In genomic region chr15:6056887-6057626, GRCm38 (mm10) we compare ENCODE assay signal across 10 mouse cellular contexts.
DNase-seq lines count a peak whose midpoint lies in the region; ATAC-seq lines count a peak whose summit lies in the region.
"Had no signal": no experiment of that assay in that cellular context is flagged by ENCODE, and none has a peak within 500 bp of the region (broad histone marks: within the 10 kb centered on the region; RNA-seq: fewer than 3 reads in every experiment).

No protein-coding gene starts in this region.

- intact Hi-C loops in heart, postnatal 36 days (cut with DNase I): no loop called here

- H3K9me3 ChIP-seq in hindbrain, embryonic 16.5 days (ENCODE audit: control insufficient read depth, low read length): no peaks in the 10 kb centered on the region
- no peaks in the 10 kb centered on the region for H3K9me3 ChIP-seq in hindbrain, embryonic 12.5 days (replicated peaks)
- H3K9me3 ChIP-seq: liver, embryonic 13.5 days; stomach, embryonic 15.5 days had no signal

- H3K4me1 ChIP-seq in hindbrain, embryonic 16.5 days (ENCODE audit: control insufficient read depth, insufficient read depth, low read depth, low read length): no peaks in the 10 kb centered on the region
- 0 out of 2 replicates have a peak, but pooled peaks cover 5% of the 10 kb centered on the region for H3K4me1 ChIP-seq in hindbrain, embryonic 12.5 days
- H3K4me1 ChIP-seq: stomach, embryonic 15.5 days had no signal

- H3K9ac ChIP-seq in hindbrain, embryonic 16.5 days (ENCODE audit: low read depth, low read length): no peak overlapping the region
- no peak overlapping the region for H3K9ac ChIP-seq in hindbrain, embryonic 12.5 days
- H3K9ac ChIP-seq: liver, embryonic 13.5 days; stomach, embryonic 15.5 days had no signal

- no peaks in the 10 kb centered on the region for H3K36me3 ChIP-seq in hindbrain, embryonic 16.5 days (ENCODE audit: control insufficient read depth, insufficient read depth, low read length)
- no peaks in the 10 kb centered on the region for H3K36me3 ChIP-seq in hindbrain, embryonic 12.5 days
- H3K36me3 ChIP-seq: liver, embryonic 13.5 days; stomach, embryonic 15.5 days had no signal

- DNase-seq in adipocyte (ENCODE audit: low spot score): peak; percentile 69
- DNase-seq in heart, postnatal 36 days: peak; percentile 9 to 10
- no peak for DNase-seq in right cerebral cortex, postnatal 4 days
- no peak for DNase-seq in urinary bladder, postnatal 14 days (ENCODE audit: low spot score)
- DNase-seq in frontal cortex, postnatal 25 days (ENCODE audit: low spot score in 2 of 2): no peak
- DNase-seq: liver, embryonic 13.5 days had no signal

- 55% methylated on average over 11 of the region's 11 CpGs for WGBS in hindbrain, embryonic 16.5 days
- 51% methylated on average over 11 of the region's 11 CpGs for WGBS in hindbrain, embryonic 12.5 days

- ATAC-seq in hindbrain, embryonic 16.5 days: peak; percentile 65
- ATAC-seq in hindbrain, embryonic 12.5 days (ENCODE audit: low FRiP score): no peak
- peak; percentile 97 for ATAC-seq in megakaryocyte progenitor cell, adult 5-6 weeks (replicated peaks; ENCODE audit: poor library complexity)

- no peak overlapping the region for H3K4me3 ChIP-seq in hindbrain, embryonic 16.5 days (ENCODE audit: low read length)
- no peak overlapping the region for H3K4me3 ChIP-seq in hindbrain, embryonic 12.5 days
- H3K4me3 ChIP-seq: liver, embryonic 13.5 days; stomach, embryonic 15.5 days had no signal

- H3K4me2 ChIP-seq in hindbrain, embryonic 16.5 days (ENCODE audit: low read length): no peak overlapping the region
- no peak overlapping the region for H3K4me2 ChIP-seq in hindbrain, embryonic 12.5 days (replicated peaks)
- H3K4me2 ChIP-seq: liver, embryonic 13.5 days; stomach, embryonic 15.5 days had no signal

- H3K27ac ChIP-seq in hindbrain, embryonic 16.5 days (ENCODE audit: low read depth, low read length): no peak overlapping the region
- no peak overlapping the region for H3K27ac ChIP-seq in hindbrain, embryonic 12.5 days
- H3K27ac ChIP-seq: liver, embryonic 13.5 days; stomach, embryonic 15.5 days had no signal

- no peaks in the 10 kb centered on the region for H3K27me3 ChIP-seq in hindbrain, embryonic 16.5 days (replicated peaks; ENCODE audit: control insufficient read depth, insufficient read depth, low read length)
- no peaks in the 10 kb centered on the region for H3K27me3 ChIP-seq in hindbrain, embryonic 12.5 days
- H3K27me3 ChIP-seq: liver, embryonic 13.5 days; stomach, embryonic 15.5 days had no signal

Comparison
In these comparisons a context has a peak if more than half of its experiments do, and no peak if none do; other contexts are left out.
1. DNase-seq: peak in adipocyte (single experiment) and heart, postnatal 36 days (2 of 2); none in right cerebral cortex, postnatal 4 days (single experiment), urinary bladder, postnatal 14 days (single experiment) and frontal cortex, postnatal 25 days (0 of 2).